Mouse (Mus musculus) heart, postnatal 25 days (tissue): ENCODE data around the gene Hist1h3d. TPM values are rescaled to one million over a fixed set of nuclear protein-coding genes. Genes with fewer than 3 reads are reported as not detected.
"Not testable (repeated sequence)": the region's sequence is repeated elsewhere in the genome, so short reads cannot be mapped to it uniquely, and the experiment has no call there.

Source experiments
- DNase-seq: peaks from one replicate; pipeline ENCODE4 v3.0.0; 2022; ENCODE audit warnings: low spot score
- intact Hi-C: fragments of 180-260 bp; cut with DNase I; formaldehyde crosslinking; loops from one replicate; pipeline ENCODE4 v1.15.1; 2025
- total RNA-seq, 2 experiments: library from RNA; stranded (reverse); gene quantifications; 2 replicates each; pipeline ENCODE4 v1.2.3; 2021

Hist1h3d gene
- total RNA-seq, 2 experiments from 2014 or later: 3.4 to 3.6 TPM

- peak; percentile 97 for DNase-seq
- intact Hi-C loops: loop anchor here (5.0 kb wide), 3 partner anchors 49 to 171 kb away; partner anchors contain the start of genes Hist1h2ab, Hist1h2af, Hist1h3b and Hist1h4h
Observed at GRCm38 (mm10) chr13:23581408-23582218, 6.0 kb downstream of the Hist1h3d start, which contains the start of gene Hist1h4d. TSS of gene Hist1h4d (plus strand) at chr13:23581598.

- DNase-seq: no peak
- intact Hi-C loops: loop anchor here (5.0 kb wide), 3 partner anchors 50 to 170 kb away; partner anchors contain the start of genes Hist1h2ab, Hist1h2af, Hist1h3b and Hist1h4h
Observed at GRCm38 (mm10) chr13:23582219-23583056, 6.9 kb downstream of the Hist1h3d start.

GRCm38 (mm10) chr13:23583387-23584068, 8.0 kb downstream of the Hist1h3d start:
- no peak for DNase-seq
- intact Hi-C loops: loop anchor here (5.0 kb wide), 3 partner anchors 51 to 169 kb away; partner anchors contain the start of genes Hist1h2ab, Hist1h2af, Hist1h3b and Hist1h4h

- DNase-seq: no peak
Observed at GRCm38 (mm10) chr13:23584331-23584730, 8.8 kb downstream of the Hist1h3d start.

DNA sequence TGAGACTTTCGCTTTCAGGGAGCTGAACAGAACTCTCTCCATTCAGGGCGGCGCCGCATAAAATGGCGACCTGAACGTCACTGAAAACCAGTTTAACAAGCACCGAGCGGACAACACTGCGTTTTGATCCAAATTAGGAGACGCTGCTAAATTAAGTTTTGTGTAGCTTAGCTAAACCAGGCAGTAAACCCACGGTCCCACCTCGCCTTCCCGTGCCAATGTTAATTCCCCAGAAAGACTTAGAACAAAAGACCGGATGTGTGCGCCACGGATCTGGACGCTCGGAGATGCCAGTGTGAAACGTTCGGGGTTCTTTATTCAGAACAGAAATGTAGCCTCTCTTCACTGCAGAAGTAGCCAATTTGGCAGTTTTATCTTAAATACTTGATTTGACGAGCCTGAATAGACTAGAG, 9.5 kb downstream of the Hist1h3d start:
- intact Hi-C loops: loop anchor here (1.0 to 5.0 kb wide), 3 partner anchors 36 to 1828 kb away; partner anchors contain the start of genes Hist1h2ag, Hist1h2be, Hist1h2bj and Hist1h4i
- peak; percentile 50 for DNase-seq

More at GRCm38 (mm10) chr13:23584331-23584730, 8.8 kb downstream of the Hist1h3d start:
- intact Hi-C loops: loop anchor here (5.0 kb wide), 3 partner anchors 52 to 168 kb away; partner anchors contain the start of genes Hist1h2ab, Hist1h2af, Hist1h3b and Hist1h4h

- peak; percentile 66 for DNase-seq
- intact Hi-C loops: loop anchor here (1.0 to 5.0 kb wide), 3 partner anchors 36 to 1828 kb away; partner anchors contain the start of genes Hist1h2ag, Hist1h2be, Hist1h2bj and Hist1h4i
Observed at GRCm38 (mm10) chr13:23585442-23586098, 10.0 kb downstream of the Hist1h3d start.

- no peak for DNase-seq
- intact Hi-C loops: loop anchor here (5.0 kb wide), 2 partner anchors 1544 to 1829 kb away; partner anchors contain the start of genes Hist1h2ag, Hist1h2bj and Hist1h4i
Observed at GRCm38 (mm10) chr13:23586099-23586939, 10.8 kb downstream of the Hist1h3d start.

GRCm38 (mm10) chr13:23586940-23587225, 11.3 kb downstream of the Hist1h3d start:
- no peak for DNase-seq
- intact Hi-C loops: loop anchor here (5.0 kb wide), 2 partner anchors 1545 to 1830 kb away; partner anchors contain the start of genes Hist1h2ag, Hist1h2bj and Hist1h4i

GRCm38 (mm10) chr13:23591206-23591605, 15.6 kb downstream of the Hist1h3d start:
- no peak for DNase-seq
- intact Hi-C loops: no loop called here

- intact Hi-C loops, DNase-seq: not testable (repeated sequence)
Observed at GRCm38 (mm10) chr13:23591886-23592285, 16.3 kb downstream of the Hist1h3d start.

- intact Hi-C loops: no loop called here
Observed at GRCm38 (mm10) chr13:23592614-23593013, 17.1 kb downstream of the Hist1h3d start.

GRCm38 (mm10) chr13:23593051-23593770, 17.6 kb downstream of the Hist1h3d start:
- DNase-seq: no peak
- intact Hi-C loops: no loop called here

More at GRCm38 (mm10) chr13:23592614-23593013, 17.1 kb downstream of the Hist1h3d start:
- DNase-seq: no peak

- intact Hi-C loops: loop anchor here (5.0 kb wide), 1 partner anchor 68 kb away; no protein-coding TSS in a partner anchor
- no peak for DNase-seq
Observed at GRCm38 (mm10) chr13:23595185-23595584, 19.6 kb downstream of the Hist1h3d start.

DNA sequence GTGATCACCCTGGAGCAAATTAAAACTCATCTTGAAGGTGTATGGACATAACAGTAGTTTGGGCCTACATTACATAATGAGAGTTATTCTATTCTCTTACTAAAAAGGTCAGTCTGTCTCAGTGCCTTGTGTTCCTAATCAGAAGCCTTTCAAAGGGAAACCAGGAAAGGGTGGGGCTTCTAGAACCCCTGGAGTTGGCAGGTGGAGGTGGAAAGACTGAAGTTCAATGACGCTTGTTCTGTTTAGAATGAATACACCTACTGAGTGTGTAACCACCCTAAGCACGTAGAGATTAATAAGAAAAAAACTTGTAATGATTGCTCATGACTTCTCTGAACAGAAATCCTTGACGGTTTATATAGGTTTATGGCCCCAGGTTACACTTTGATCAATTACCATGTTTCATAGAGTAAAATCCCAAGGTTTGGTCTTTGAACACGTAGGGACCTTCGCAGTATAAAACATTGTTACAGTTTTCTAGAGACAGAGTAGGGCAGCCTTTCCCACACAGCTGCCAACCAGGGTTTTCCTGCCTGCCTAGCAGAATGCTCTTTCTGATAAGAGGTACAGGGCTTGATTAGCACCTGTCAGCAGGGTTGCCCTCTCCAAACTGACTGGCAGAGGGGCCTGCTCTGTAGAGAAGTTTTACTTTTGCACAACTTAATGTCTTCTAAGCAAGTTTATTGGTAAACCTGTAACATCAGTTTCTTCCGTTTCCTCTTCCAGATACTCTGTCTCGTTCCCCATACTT, 20.2 kb downstream of the Hist1h3d start:
- intact Hi-C loops: loop anchor here (2.0 to 5.0 kb wide), 2 partner anchors 68 to 171 kb away; no protein-coding TSS in a partner anchor
- no peak for DNase-seq

- DNase-seq: peak; percentile 25
- intact Hi-C loops: loop anchor here (2.0 to 5.0 kb wide), 2 partner anchors 71 to 173 kb away; no protein-coding TSS in a partner anchor
Observed at GRCm38 (mm10) chr13:23597957-23598356, 22.4 kb downstream of the Hist1h3d start.

GRCm38 (mm10) chr13:23603182-23603699, 27.7 kb downstream of the Hist1h3d start:
- intact Hi-C loops: no loop called here
- DNase-seq: no peak
